Mouse (Mus musculus) neural tube, embryonic 11.5 days (tissue): ENCODE results near the gene Ceacam1. TPM values are rescaled to one million over a fixed set of nuclear protein-coding genes. Genes with fewer than 3 reads are reported as not detected.

ENCODE experiments used
- ATAC-seq: fragments of 200-750 bp; cut with Nextera tagmentation; 2 replicates; pipeline ENCODE4 v1.8.0; 2017; ENCODE audit warnings: moderate number of reproducible peaks, mild to moderate bottlenecking, moderate TSS enrichment, moderate library complexity; ENCODE audit not compliant: insufficient read depth, low FRiP score, low TSS enrichment
- DNase-seq: peaks from one replicate; pipeline ENCODE4 v3.0.0-alpha.2; 2015; ENCODE audit warnings: low spot score
- H3K27ac ChIP-seq: fragments of 300-500 bp; sonication (generic); 2 replicates; pipeline ENCODE4 v1.5.1; 2014; ENCODE audit warnings: low read depth, mild to moderate bottlenecking, low read length
- H3K27me3 ChIP-seq: fragments of 300-500 bp; sonication (generic); 2 replicates; pipeline ENCODE4 v1.6.1; 2014; ENCODE audit warnings: mild to moderate bottlenecking, low read length, mixed read lengths; ENCODE audit not compliant: control insufficient read depth, insufficient read depth
- H3K36me3 ChIP-seq: fragments of 300-500 bp; sonication (generic); 2 replicates; pipeline ENCODE4 v1.6.1; 2014; ENCODE audit warnings: mild to moderate bottlenecking, low read length, moderate library complexity, mixed read lengths; ENCODE audit not compliant: control insufficient read depth, insufficient read depth
- H3K4me1 ChIP-seq: fragments of 300-500 bp; sonication (generic); 2 replicates; pipeline ENCODE4 v1.6.1; 2014; ENCODE audit warnings: low read length, mixed read lengths; ENCODE audit not compliant: control insufficient read depth, insufficient read depth
- H3K4me2 ChIP-seq: fragments of 300-500 bp; sonication (generic); 2 replicates; pipeline ENCODE4 v1.6.1; 2014; ENCODE audit warnings: low read depth, mild to moderate bottlenecking, moderate library complexity
- H3K4me3 ChIP-seq: fragments of 300-500 bp; sonication (generic); 2 replicates; pipeline ENCODE4 v1.5.1; 2014; ENCODE audit warnings: low read depth, low read length
- H3K9ac ChIP-seq: fragments of 300-500 bp; sonication (generic); 2 replicates; pipeline ENCODE4 v1.6.1; 2014; ENCODE audit warnings: mild to moderate bottlenecking, low read length
- H3K9me3 ChIP-seq: fragments of 300-500 bp; sonication (generic); 2 replicates; pipeline ENCODE4 v1.6.1; 2016; ENCODE audit warnings: low read length; ENCODE audit not compliant: control insufficient read depth
- WGBS: fragments of 180-500 bp; shearing (Covaris S2); extraction: QIAGEN DNeasy Blood & Tissue Kit; methylation state at CpG from one replicate; pipeline ENCODE4 v1.1.7; 2014; 5-methylcytosine and 5-hydroxymethylcytosine counted together
- polyA plus RNA-seq: library from polyadenylated mRNA; unstranded; fragments of >200 nt; fragmentation: Nextera tagmentation; extraction: Ambion mirVana; gene quantifications from 2 replicates; pipeline ENCODE4 v1.2.1, GENCODE M21; 2014

Ceacam1 gene
- polyA plus RNA-seq, 1 experiment from 2014 or later, result 1.0 TPM

- Histone ChIP-seq H3K4me1 (no peaks in the 10 kb centered on the region), H3K36me3 (no peaks in the 10 kb centered on the region), H3K4me3 (no peak overlapping the region), H3K9ac (no peak overlapping the region), H3K27me3 (no peaks in the 10 kb centered on the region), H3K27ac (no peak overlapping the region), H3K4me2 (no peak overlapping the region), H3K9me3 (no peaks in the 10 kb centered on the region)
- ATAC-seq, result no peak
- DNase-seq, result no peak
- 85% methylated on average over 3 of the region's 3 CpGs for WGBS
Measured at GRCm38 (mm10) chr7:25452103-25452502, 25.3 kb downstream of the Ceacam1 start.

DNA sequence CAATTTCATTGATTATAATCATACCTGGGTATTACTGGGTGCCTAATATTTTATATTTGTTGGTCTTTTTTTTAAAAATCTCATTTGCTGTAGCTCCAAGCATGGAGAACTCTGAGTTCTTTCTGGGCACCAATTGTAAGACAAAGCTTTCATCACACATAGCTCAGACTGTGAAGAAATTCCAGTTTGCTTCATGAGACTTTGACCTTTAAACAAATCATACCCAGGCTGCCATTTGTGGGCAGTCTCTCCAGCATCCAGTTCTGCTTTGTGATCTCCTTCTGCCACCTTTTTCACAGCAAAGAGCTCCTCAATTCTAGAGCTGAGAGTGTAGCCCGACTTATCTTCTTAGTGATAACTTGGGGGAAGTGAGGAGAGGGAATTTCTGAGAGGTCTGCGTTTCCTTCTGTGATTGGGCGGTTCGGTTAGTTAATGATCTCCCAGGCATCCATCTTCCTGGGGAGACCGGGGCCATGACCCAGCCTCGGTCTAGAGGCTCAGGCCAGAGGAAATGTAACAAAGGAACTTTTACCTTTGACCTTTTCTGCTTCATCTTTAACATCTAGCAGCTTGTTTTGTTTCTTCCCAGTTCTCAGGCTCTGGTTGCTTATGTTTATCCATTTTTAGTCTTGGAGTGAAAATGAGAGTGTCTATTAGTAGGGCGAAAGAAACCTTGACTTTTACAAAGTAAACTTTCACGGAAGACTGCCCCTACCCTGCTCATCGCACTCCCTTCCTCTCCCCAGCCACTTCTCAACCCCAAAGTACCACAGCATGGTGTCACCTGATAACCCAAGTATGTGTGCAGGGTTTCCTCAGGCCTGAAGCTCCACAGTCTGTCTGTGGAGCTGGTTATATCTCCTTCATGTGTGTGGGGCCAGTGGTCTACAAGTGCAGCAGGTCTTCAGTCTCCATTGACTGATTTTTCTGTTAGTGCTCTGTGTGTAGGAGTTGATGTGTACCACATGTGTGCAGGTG lies 27.2 kb downstream of the Ceacam1 start:
- 49% methylated on average over 9 of the region's 9 CpGs for WGBS
- Histone ChIP-seq H3K4me2 (no peak overlapping the region), H3K36me3 (no peaks in the 10 kb centered on the region), H3K27me3 (no peaks in the 10 kb centered on the region), H3K27ac (no peak overlapping the region), H3K9ac (no peak overlapping the region), H3K4me1 (no peaks in the 10 kb centered on the region), H3K9me3 (no peaks in the 10 kb centered on the region), H3K4me3 (no peak overlapping the region)
- DNase-seq (no peak), ATAC-seq (no peak)

- no peak overlapping the region for H3K27ac ChIP-seq
- no peaks in the 10 kb centered on the region for H3K4me1 ChIP-seq
- WGBS, result 88% methylated on average over 6 of the region's 6 CpGs
- ATAC-seq, result no peak
- H3K9me3 ChIP-seq, result no peaks in the 10 kb centered on the region
- no peak overlapping the region for H3K4me2 ChIP-seq
- no peaks in the 10 kb centered on the region for H3K36me3 ChIP-seq
- no peak overlapping the region for H3K4me3 ChIP-seq
- no peak overlapping the region for H3K9ac ChIP-seq
- H3K27me3 ChIP-seq, result no peaks in the 10 kb centered on the region
- DNase-seq, result no peak
Measured at GRCm38 (mm10) chr7:25440816-25441153, 36.6 kb downstream of the Ceacam1 start.

DNA sequence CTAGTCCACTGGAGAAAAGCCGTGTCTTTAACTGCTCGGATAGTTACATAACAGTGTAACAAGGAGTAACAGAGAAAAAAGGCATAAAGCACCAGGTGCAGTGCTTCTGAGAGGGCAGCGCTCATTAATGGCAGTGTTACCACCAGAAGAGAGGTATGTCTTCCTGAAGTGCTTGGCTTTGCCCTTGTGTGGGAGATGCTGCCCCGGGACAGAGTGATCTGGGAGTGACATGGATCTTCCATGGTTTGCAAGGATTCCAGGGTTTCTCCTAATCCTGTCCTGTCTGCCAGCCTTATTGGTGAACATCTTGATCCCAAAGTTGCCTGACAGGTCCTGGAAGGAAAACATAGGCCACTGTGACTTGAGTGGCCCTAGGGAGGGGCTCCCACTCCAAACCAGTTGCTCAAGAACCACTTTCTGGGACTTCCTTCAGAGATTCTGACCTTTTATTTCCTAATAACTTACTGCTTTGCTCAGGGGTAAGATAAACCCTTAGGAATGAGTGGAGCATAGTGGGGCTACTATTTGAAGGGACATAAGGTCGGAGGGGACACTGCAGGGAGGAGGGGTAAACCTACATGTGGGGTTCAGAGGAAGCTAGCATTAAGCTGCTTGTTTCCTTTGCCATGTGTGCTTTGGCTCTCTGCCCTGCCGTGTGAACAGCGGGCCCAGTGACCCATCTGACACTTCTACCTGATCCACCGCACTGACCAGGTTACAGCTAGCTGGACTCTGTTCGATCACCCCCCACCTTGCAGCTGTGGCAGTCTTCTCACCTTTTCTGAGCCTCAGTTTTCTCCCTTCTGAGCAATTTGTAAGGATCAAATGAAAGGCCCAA lies 37.2 kb downstream of the Ceacam1 start:
- WGBS, result 86% methylated on average over 9 of the region's 9 CpGs
- DNase-seq (no peak), ATAC-seq (no peak)
- Histone ChIP-seq H3K9me3 (no peaks in the 10 kb centered on the region), H3K27ac (no peak overlapping the region), H3K4me3 (no peak overlapping the region), H3K27me3 (no peaks in the 10 kb centered on the region), H3K4me2 (no peak overlapping the region), H3K4me1 (no peaks in the 10 kb centered on the region), H3K9ac (no peak overlapping the region), H3K36me3 (no peaks in the 10 kb centered on the region)

DNA sequence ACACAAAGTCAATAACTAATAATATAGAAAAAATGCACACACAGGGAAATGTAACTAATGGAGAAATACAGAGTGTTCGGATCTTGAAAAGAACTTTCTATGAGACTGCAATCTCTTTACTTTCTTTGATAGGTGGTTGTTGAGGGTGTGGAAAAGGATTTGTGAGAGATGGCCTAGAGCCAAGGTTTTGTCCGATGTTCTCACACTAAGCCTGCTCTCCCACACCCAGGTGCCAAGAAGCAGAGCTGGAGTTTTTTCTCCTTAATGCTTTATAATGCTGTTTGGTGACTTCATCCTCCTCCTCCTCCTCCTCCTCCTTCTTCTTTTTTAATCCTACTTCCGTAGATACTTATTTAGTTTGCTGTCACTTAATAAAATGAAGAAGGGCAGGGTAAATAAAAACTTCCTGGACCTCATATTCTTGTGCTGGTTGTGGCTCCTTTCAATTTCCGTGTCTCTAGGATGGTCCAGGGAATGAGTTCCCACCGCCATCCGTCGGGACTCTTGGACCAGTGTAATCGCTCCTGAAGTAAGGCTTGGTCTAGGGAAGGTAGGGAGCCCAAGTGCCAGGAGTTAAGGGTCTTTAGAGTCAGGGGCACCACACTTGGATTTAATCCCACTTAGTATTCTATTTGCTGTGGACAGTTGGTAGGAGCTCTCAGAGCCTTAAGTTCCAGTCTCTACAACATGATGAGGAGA lies 38.1 kb downstream of the Ceacam1 start:
- Histone ChIP-seq H3K4me3 (no peak overlapping the region), H3K4me2 (no peak overlapping the region), H3K27ac (no peak overlapping the region), H3K4me1 (no peaks in the 10 kb centered on the region), H3K9me3 (no peaks in the 10 kb centered on the region), H3K36me3 (no peaks in the 10 kb centered on the region), H3K27me3 (no peaks in the 10 kb centered on the region), H3K9ac (no peak overlapping the region)
- ATAC-seq (no peak), DNase-seq (no peak)
- 90% methylated on average over 8 of the region's 8 CpGs for WGBS

GRCm38 (mm10) chr7:25436704-25437103 lies 40.7 kb downstream of the Ceacam1 start:
- peaks cover 6% of the 10 kb centered on the region for H3K4me1 ChIP-seq
- no peak overlapping the region for H3K9ac ChIP-seq
- H3K4me3 ChIP-seq, result no peak overlapping the region
- H3K27ac ChIP-seq, result no peak overlapping the region
- no peaks in the 10 kb centered on the region for H3K9me3 ChIP-seq
- H3K4me2 ChIP-seq, result no peak overlapping the region
- H3K36me3 ChIP-seq, result no peaks in the 10 kb centered on the region
- WGBS, result 93% methylated on average over 2 of the region's 2 CpGs
- DNase-seq, result no peak
- no peak for ATAC-seq
- no peaks in the 10 kb centered on the region for H3K27me3 ChIP-seq

DNA sequence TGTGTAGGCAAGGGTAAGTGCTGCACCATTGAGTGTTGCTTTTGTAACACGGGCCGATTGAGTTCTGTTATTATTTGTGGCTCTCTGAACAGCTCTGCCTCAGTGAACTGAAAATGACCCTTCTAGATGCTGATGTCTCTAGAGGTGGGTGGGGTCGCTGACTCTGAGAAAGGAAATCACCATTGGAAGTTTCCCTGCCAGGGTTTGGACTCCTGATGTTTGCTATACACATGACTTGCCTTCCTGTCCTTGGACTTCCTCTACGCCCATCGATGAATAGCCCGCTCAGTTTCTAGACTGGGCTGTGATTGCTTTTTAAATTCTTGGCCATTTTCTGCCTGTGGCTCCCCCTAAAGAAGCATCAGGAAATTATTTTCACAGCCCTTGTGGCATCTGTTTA lies 41.2 kb downstream of the Ceacam1 start:
- H3K27ac ChIP-seq, result no peak overlapping the region
- H3K4me3 ChIP-seq, result no peak overlapping the region
- WGBS, result 85% methylated on average over 6 of the region's 6 CpGs
- H3K9ac ChIP-seq, result no peak overlapping the region
- H3K4me2 ChIP-seq, result no peak overlapping the region
- no peaks in the 10 kb centered on the region for H3K27me3 ChIP-seq
- no peaks in the 10 kb centered on the region for H3K9me3 ChIP-seq
- no peak for DNase-seq
- H3K36me3 ChIP-seq, result no peaks in the 10 kb centered on the region
- no peak for ATAC-seq
- peaks cover 6% of the 10 kb centered on the region for H3K4me1 ChIP-seq

GRCm38 (mm10) chr7:25435546-25435851 lies 41.9 kb downstream of the Ceacam1 start:
- DNase-seq (no peak), ATAC-seq (no peak)
- peaks cover 6% of the 10 kb centered on the region for H3K4me1 ChIP-seq
- no peaks in the 10 kb centered on the region for H3K36me3 ChIP-seq
- H3K27me3 ChIP-seq, result no peaks in the 10 kb centered on the region
- no peak overlapping the region for H3K9ac ChIP-seq
- H3K4me3 ChIP-seq, result no peak overlapping the region
- H3K9me3 ChIP-seq, result no peaks in the 10 kb centered on the region
- WGBS, result 89% methylated on average over 2 of the region's 2 CpGs
- no peak overlapping the region for H3K4me2 ChIP-seq
- H3K27ac ChIP-seq, result no peak overlapping the region
